Mouse (Mus musculus) spleen, adult 12 weeks (tissue): Measurements from ENCODE around the gene Rph3a.
"Not testable (repeated sequence)": the region's sequence is repeated elsewhere in the genome, so short reads cannot be mapped to it uniquely, and the experiment has no call there.

Experiments
- DNase-seq: peaks from one replicate; pipeline ENCODE4 v3.0.0; 2022; ENCODE audit warnings: low spot score

The Rph3a gene

GRCm38 (mm10) chr5:120906791-120907733 is 102.8 kb downstream of the Rph3a start, which contains the start of gene Oas1a:
Oas1a (minus strand) TSS chr5:120907521.
- not testable (repeated sequence) for DNase-seq

DNA sequence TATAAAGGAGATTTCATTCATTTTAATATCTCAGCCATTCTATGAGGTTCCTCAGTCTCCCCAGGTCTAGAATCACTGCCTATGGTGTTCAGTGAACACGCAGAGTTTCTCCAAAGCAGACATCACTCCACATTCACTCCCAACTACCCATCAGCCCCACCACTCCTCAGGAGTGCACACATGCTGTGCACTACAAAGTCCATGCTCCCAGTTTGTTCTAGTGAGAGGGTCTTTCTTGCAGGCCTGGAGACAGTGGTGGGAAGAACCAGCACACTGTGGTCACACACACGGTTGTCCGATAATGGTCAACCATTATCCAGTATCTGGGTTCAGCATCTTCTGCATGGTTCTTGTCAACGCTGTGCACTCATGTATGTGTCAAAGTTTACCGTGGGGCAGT is 107.8 kb downstream of the Rph3a start:
- DNase-seq = no peak

- DNase-seq = no peak
Measured at GRCm38 (mm10) chr5:120900666-120901065, 109.2 kb downstream of the Rph3a start.

DNA sequence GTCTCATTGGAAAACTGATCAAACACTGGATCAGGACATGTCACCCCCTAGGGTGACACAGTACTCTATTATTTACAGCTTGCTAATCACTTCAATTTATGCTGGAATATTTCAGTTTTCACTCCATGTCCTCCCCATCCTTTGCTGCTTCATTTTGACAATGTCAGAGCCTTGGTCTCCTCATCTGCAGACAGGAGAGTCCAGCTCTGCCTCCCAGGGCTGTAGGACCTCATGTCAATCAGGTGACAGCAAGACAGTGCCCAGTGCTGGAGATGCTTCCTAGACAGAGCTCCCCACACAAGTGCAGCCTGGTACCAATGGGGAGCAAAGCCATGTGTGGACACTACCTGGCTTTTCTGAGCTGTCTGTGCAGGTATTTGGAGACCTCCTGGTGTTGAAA is 111.2 kb downstream of the Rph3a start:
- no peak for DNase-seq

DNA sequence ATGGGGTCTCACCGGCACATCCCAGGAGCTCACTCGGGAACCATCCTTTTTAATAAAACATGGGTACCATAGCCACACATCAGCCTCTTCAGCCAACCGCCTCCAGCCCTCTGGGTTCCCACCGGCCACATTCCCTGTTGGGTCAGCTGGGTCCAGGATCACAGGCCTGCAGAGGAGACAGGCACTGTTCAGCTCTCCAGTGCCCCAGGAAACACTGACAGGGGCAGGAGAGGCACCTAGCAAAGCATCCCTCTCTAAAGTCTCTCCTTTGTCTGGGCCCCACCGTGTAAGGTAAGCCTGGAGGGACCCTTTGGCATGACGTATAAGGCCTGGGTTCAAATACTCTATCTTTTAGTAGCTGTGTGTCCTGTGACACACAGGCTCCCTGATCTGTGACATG is 111.6 kb downstream of the Rph3a start:
- DNase-seq = no peak

- no peak for DNase-seq
Measured at GRCm38 (mm10) chr5:120895231-120895900, 114.5 kb downstream of the Rph3a start.

DNA sequence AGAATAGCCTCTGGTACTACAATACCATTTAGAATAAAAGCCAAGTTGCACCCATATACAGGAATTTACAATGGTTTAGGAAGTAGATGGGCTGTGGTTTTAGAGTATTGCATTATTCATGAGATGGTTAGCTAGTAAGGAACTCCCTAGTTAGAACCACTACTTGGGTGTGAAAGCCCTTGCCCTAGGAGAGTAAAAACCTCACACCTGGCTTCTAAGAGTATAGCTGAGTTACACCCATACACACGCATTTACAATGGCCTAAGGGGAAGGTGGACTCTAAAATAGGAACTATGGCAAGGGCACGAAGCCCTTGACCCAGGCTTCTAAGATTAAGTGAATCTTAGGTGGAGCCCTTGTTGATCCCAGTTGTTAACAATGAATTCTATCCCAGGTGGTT is 115.2 kb downstream of the Rph3a start:
- not testable (repeated sequence) for DNase-seq

DNA sequence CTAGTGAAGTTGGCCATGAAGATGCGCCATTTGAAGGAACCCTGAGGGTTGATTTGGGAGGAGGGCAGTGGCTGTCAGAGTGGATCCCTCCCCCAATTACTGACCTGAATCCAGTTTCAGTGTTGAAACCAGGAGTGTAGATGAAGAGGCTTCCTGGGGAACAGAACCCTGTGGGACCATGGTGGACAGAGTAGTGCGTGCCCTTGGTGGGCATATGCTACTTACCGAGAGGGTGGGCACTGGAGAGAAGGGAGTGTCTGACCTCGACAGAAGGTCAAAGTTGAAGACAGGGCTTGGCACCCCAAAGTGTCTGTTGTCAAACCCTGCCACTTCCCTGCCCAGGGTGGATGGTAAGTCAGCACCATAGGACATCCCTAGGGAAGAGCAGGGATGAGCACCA is 116.0 kb downstream of the Rph3a start:
- not testable (repeated sequence) for DNase-seq

DNA sequence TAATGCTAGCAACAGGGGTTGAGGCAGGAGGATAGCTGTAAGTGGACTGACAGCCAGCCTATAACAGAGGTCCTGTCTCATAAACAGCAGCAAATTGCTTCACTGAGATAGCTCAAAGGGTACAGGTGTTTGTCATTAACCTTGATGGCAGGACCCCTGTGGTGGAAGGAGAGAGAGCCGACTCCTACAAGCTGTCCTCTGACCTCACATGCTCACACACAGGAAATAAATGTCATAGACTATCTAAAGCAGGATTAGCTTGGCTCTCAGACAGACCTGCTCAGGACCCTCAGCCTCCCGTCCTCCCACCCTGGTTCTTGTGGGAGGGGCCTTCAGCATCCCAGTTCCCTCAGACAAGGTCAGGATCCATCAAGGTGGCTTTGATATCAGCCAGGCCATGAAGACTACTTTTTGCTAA is 117.6 kb downstream of the Rph3a start:
- no peak for DNase-seq

GRCm38 (mm10) chr5:120891566-120892242 is 118.2 kb downstream of the Rph3a start:
- DNase-seq = not testable (repeated sequence)

- no peak for DNase-seq
Measured at GRCm38 (mm10) chr5:120890991-120891390, 118.9 kb downstream of the Rph3a start.
